Mouse (Mus musculus) mature B cell (primary cell): ENCODE data around the gene Gale.

ENCODE experiments used
- in situ Hi-C: fragments of 300-500 bp; cut with MboI; formaldehyde crosslinking; loops from 2 replicates; pipeline ENCODE4 v1.14.3; 2019

Gale gene

GRCm38 (mm10) chr4:135963457-135964193 lies at the start of gene Gale:
Gale (plus strand) TSS chr4:135963727.
- in situ Hi-C loops: no loop called here

GRCm38 (mm10) chr4:135918635-135919279 lies 44.8 kb upstream of the Gale start:
- in situ Hi-C loops: no loop called here

- in situ Hi-C loops: no loop called here
Observed at GRCm38 (mm10) chr4:135919280-135919639, 44.3 kb upstream of the Gale start.

- in situ Hi-C loops: no loop called here
Observed at GRCm38 (mm10) chr4:135920304-135921241, 43.0 kb upstream of the Gale start, which contains the start of gene Fuca1. Fuca1 (plus strand) TSS chr4:135920735.

GRCm38 (mm10) chr4:135921257-135922120 lies 42.0 kb upstream of the Gale start:
- in situ Hi-C loops: no loop called here

GRCm38 (mm10) chr4:135922190-135922589 lies 41.3 kb upstream of the Gale start:
- in situ Hi-C loops: no loop called here

GRCm38 (mm10) chr4:135924418-135924817 lies 39.1 kb upstream of the Gale start:
- in situ Hi-C loops: no loop called here

GRCm38 (mm10) chr4:135925341-135925740 lies 38.2 kb upstream of the Gale start:
- in situ Hi-C loops: loop anchor here (5.0 kb wide), 1 partner anchor 33 kb away; no protein-coding TSS in a partner anchor

- in situ Hi-C loops: loop anchor here (5.0 kb wide), 1 partner anchor 34 kb away; no protein-coding TSS in a partner anchor
Observed at GRCm38 (mm10) chr4:135926195-135926808, 37.2 kb upstream of the Gale start.

GRCm38 (mm10) chr4:135926861-135927260 lies 36.7 kb upstream of the Gale start:
- in situ Hi-C loops: loop anchor here (5.0 kb wide), 1 partner anchor 35 kb away; no protein-coding TSS in a partner anchor

- in situ Hi-C loops: loop anchor here (5.0 kb wide), 1 partner anchor 36 kb away; no protein-coding TSS in a partner anchor
Observed at GRCm38 (mm10) chr4:135928376-135928775, 35.2 kb upstream of the Gale start.

GRCm38 (mm10) chr4:135929405-135929804 lies 34.1 kb upstream of the Gale start:
- in situ Hi-C loops: loop anchor here (5.0 kb wide), 1 partner anchor 37 kb away; no protein-coding TSS in a partner anchor

- in situ Hi-C loops: loop anchor here (5.0 kb wide), 1 partner anchor 38 kb away; no protein-coding TSS in a partner anchor
Observed at GRCm38 (mm10) chr4:135929828-135930227, 33.7 kb upstream of the Gale start.

GRCm38 (mm10) chr4:135930239-135930638 lies 33.3 kb upstream of the Gale start:
- in situ Hi-C loops: no loop called here

GRCm38 (mm10) chr4:135931832-135932231 lies 31.7 kb upstream of the Gale start:
- in situ Hi-C loops: no loop called here

GRCm38 (mm10) chr4:135934708-135935500 lies 28.6 kb upstream of the Gale start:
- in situ Hi-C loops: no loop called here

- in situ Hi-C loops: no loop called here
Observed at GRCm38 (mm10) chr4:135935502-135935901, 28.0 kb upstream of the Gale start.

GRCm38 (mm10) chr4:135938858-135939257 lies 24.7 kb upstream of the Gale start:
- in situ Hi-C loops: no loop called here

GRCm38 (mm10) chr4:135941026-135941425 lies 22.5 kb upstream of the Gale start:
- in situ Hi-C loops: loop anchor here (10.0 kb wide), 1 partner anchor 136 kb away; no protein-coding TSS in a partner anchor
